Mouse (Mus musculus) CH12.LX (cell line): ENCODE data around the gene Ntng1.

Experiments
- CHD2 ChIP-seq: IDR thresholded peaks from 2 replicates; pipeline ENCODE4 v1.6.1; 2011; ENCODE audit warnings: low read length, improper control_type of control experiment
- CTCF ChIP-seq, 2 experiments: IDR thresholded peaks in 1 of 2; conservative IDR thresholded peaks in 1 of 2; 2 replicates each; pipeline ENCODE4 v1.5.1; 2011 to 2012; ENCODE audit warnings: low read depth in 2 of 2, low read length in 2 of 2, improper control_type of control experiment in 1 of 2, inconsistent platforms in 1 of 2, mild to moderate bottlenecking in 1 of 2, moderate library complexity in 1 of 2
- ZC3H11A ChIP-seq: IDR thresholded peaks from 2 replicates; pipeline ENCODE4 v1.6.1; 2012; ENCODE audit warnings: low read depth, mild to moderate bottlenecking, inconsistent platforms, low read length, improper control_type of control experiment

DNA sequence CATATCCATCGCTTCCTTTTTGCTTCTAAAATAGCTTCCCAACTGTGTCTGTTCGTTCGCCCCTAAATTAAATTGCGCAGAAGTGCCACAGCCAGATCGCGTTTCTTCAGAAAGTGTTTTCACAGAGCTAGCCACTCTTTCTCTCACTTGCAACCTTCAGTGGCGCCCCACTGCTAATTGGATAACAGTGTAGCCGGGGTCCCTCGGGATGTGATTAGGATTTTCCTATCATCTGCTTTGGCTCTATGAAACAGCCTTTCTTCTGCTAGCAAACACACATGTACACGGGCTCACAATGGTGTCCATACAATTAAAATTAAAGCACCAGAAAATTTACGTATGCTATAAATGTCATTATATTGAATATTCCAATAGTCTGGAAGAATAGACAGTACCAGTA is 346.5 kb downstream of the Ntng1 start:
- TF ChIP-seq CHD2 (no peak), CTCF (conservative IDR thresholded peaks at IDR 0.05 in 1 of 2, IDR thresholded peaks at IDR 0.05 in 1 of 2; ENCODE audit: low read depth in 2 of 2, low read length in 2 of 2) (no peak), ZC3H11A (no peak)
